Mouse (Mus musculus): ENCODE measurements at regions not wholly inside any gene's neighbourhood (a gene's known extent, or its start where the extent isn't known, plus 50 kb on each side); places are given as distances from the start of the nearest gene placed in this dataset.
"Not testable (repeated sequence)": the region's sequence is repeated elsewhere in the genome, so short reads cannot be mapped to it uniquely, and the experiment has no call there.

GRCm38 (mm10) chr2:123655551-123655950 is 434.2 kb upstream of the Sema6d start:
- Histone ChIP-seq H3K4me3 (ENCODE audit: low read length) (no peak overlapping the region), H3K4me1 (ENCODE audit: control insufficient read depth, insufficient read depth, low read length) (no peaks in the 10 kb centered on the region), H3K4me2 (ENCODE audit: low read depth, low read length) (no peak overlapping the region), H3K9ac (ENCODE audit: low read depth, low read length) (no peak overlapping the region), H3K9me3 (ENCODE audit: control insufficient read depth, low read length) (no peaks in the 10 kb centered on the region), H3K36me3 (ENCODE audit: control insufficient read depth, insufficient read depth, low read length) (no peaks in the 10 kb centered on the region), H3K27ac (ENCODE audit: low read length) (no peak overlapping the region), H3K27me3 (replicated peaks; ENCODE audit: control insufficient read depth, insufficient read depth, low read length) (no peaks in the 10 kb centered on the region)
- ATAC-seq, result no peak
- WGBS, result 90% methylated on average over 1 of the region's 1 CpGs

- Histone ChIP-seq H3K27me3 (replicated peaks; ENCODE audit: control insufficient read depth, insufficient read depth, low read length) (no peaks in the 10 kb centered on the region), H3K4me2 (ENCODE audit: low read depth, low read length) (no peak overlapping the region), H3K27ac (ENCODE audit: low read length) (no peak overlapping the region), H3K4me1 (ENCODE audit: control insufficient read depth, insufficient read depth, low read length) (no peaks in the 10 kb centered on the region), H3K4me3 (ENCODE audit: low read length) (no peak overlapping the region), H3K9me3 (ENCODE audit: control insufficient read depth, low read length) (no peaks in the 10 kb centered on the region), H3K9ac (ENCODE audit: low read depth, low read length) (no peak overlapping the region), H3K36me3 (ENCODE audit: control insufficient read depth, insufficient read depth, low read length) (no peaks in the 10 kb centered on the region)
- ATAC-seq, result no peak
- 66% methylated on average over 4 of the region's 4 CpGs for WGBS
Measured at GRCm38 (mm10) chr2:123688290-123689030, 401.3 kb upstream of the Sema6d start.

GRCm38 (mm10) chr2:123689801-123690200 is 400.0 kb upstream of the Sema6d start:
- Histone ChIP-seq H3K9ac (ENCODE audit: low read depth, low read length) (no peak overlapping the region), H3K4me3 (ENCODE audit: low read length) (no peak overlapping the region), H3K4me2 (ENCODE audit: low read depth, low read length) (no peak overlapping the region), H3K27me3 (replicated peaks; ENCODE audit: control insufficient read depth, insufficient read depth, low read length) (no peaks in the 10 kb centered on the region), H3K4me1 (ENCODE audit: control insufficient read depth, insufficient read depth, low read length) (no peaks in the 10 kb centered on the region), H3K36me3 (ENCODE audit: control insufficient read depth, insufficient read depth, low read length) (no peaks in the 10 kb centered on the region), H3K9me3 (ENCODE audit: control insufficient read depth, low read length) (no peaks in the 10 kb centered on the region), H3K27ac (ENCODE audit: low read length) (no peak overlapping the region)
- ATAC-seq, result no peak
- WGBS, result 58% methylated on average over 1 of the region's 1 CpGs

GRCm38 (mm10) chr2:123739688-123740087 is 350.1 kb upstream of the Sema6d start:
- Histone ChIP-seq H3K4me3 (ENCODE audit: low read length) (no peak overlapping the region), H3K4me1 (ENCODE audit: control insufficient read depth, insufficient read depth, low read length) (no peaks in the 10 kb centered on the region), H3K27ac (ENCODE audit: low read length) (no peak overlapping the region), H3K9ac (ENCODE audit: low read depth, low read length) (no peak overlapping the region), H3K9me3 (ENCODE audit: control insufficient read depth, low read length) (no peaks in the 10 kb centered on the region), H3K4me2 (ENCODE audit: low read depth, low read length) (no peak overlapping the region), H3K36me3 (ENCODE audit: control insufficient read depth, insufficient read depth, low read length) (no peaks in the 10 kb centered on the region), H3K27me3 (replicated peaks; ENCODE audit: control insufficient read depth, insufficient read depth, low read length) (no peaks in the 10 kb centered on the region)
- WGBS, result 73% methylated on average over 4 of the region's 4 CpGs
- ATAC-seq, result no peak

GRCm38 (mm10) chr2:123740541-123740940 is 349.2 kb upstream of the Sema6d start:
- Histone ChIP-seq H3K36me3 (ENCODE audit: control insufficient read depth, insufficient read depth, low read length) (no peaks in the 10 kb centered on the region), H3K4me1 (ENCODE audit: control insufficient read depth, insufficient read depth, low read length) (no peaks in the 10 kb centered on the region), H3K9me3 (ENCODE audit: control insufficient read depth, low read length) (no peaks in the 10 kb centered on the region), H3K27ac (ENCODE audit: low read length) (no peak overlapping the region), H3K27me3 (replicated peaks; ENCODE audit: control insufficient read depth, insufficient read depth, low read length) (no peaks in the 10 kb centered on the region), H3K9ac (ENCODE audit: low read depth, low read length) (no peak overlapping the region), H3K4me2 (ENCODE audit: low read depth, low read length) (no peak overlapping the region), H3K4me3 (ENCODE audit: low read length) (no peak overlapping the region)
- no peak for ATAC-seq
- 75% methylated on average over 6 of the region's 6 CpGs for WGBS

- WGBS, result 66% methylated on average over 7 of the region's 7 CpGs
- no peaks in the 10 kb centered on the region for H3K9me3 ChIP-seq (ENCODE audit: control insufficient read depth, low read length)
- H3K9ac ChIP-seq (ENCODE audit: low read depth, low read length), result no peak overlapping the region
- no peaks in the 10 kb centered on the region for H3K36me3 ChIP-seq (ENCODE audit: control insufficient read depth, insufficient read depth, low read length)
- H3K4me1 ChIP-seq (ENCODE audit: control insufficient read depth, insufficient read depth, low read length), result no peaks in the 10 kb centered on the region
- no peak overlapping the region for H3K4me2 ChIP-seq (ENCODE audit: low read depth, low read length)
- ATAC-seq, result no peak
- H3K27me3 ChIP-seq (replicated peaks; ENCODE audit: control insufficient read depth, insufficient read depth, low read length), result no peaks in the 10 kb centered on the region
- H3K27ac ChIP-seq (ENCODE audit: low read length), result no peak overlapping the region
- H3K4me3 ChIP-seq (ENCODE audit: low read length), result peak overlapping the region; percentile 16
Measured at GRCm38 (mm10) chr2:123754220-123754619, 335.5 kb upstream of the Sema6d start.

GRCm38 (mm10) chr2:123754656-123755499 is 334.9 kb upstream of the Sema6d start:
- not testable (repeated sequence) for H3K9ac ChIP-seq (ENCODE audit: low read depth, low read length); H3K9me3 ChIP-seq (ENCODE audit: control insufficient read depth, low read length); H3K36me3 ChIP-seq (ENCODE audit: control insufficient read depth, insufficient read depth, low read length); H3K4me2 ChIP-seq (ENCODE audit: low read depth, low read length); H3K27me3 ChIP-seq (replicated peaks; ENCODE audit: control insufficient read depth, insufficient read depth, low read length); H3K27ac ChIP-seq (ENCODE audit: low read length); ATAC-seq; H3K4me1 ChIP-seq (ENCODE audit: control insufficient read depth, insufficient read depth, low read length)
- 31% methylated on average over 16 of the region's 24 CpGs for WGBS
- peak overlapping the region; percentile 16; the same call in 1 of the 2 replicates for H3K4me3 ChIP-seq (ENCODE audit: low read length)

GRCm38 (mm10) chr2:123799226-123799786 is 290.5 kb upstream of the Sema6d start:
- no peak overlapping the region for H3K4me2 ChIP-seq (ENCODE audit: low read depth, low read length)
- no peak overlapping the region for H3K4me3 ChIP-seq (ENCODE audit: low read length)
- 86% methylated on average over 3 of the region's 3 CpGs for WGBS
- H3K36me3 ChIP-seq (ENCODE audit: control insufficient read depth, insufficient read depth, low read length), result no peaks in the 10 kb centered on the region
- H3K9ac ChIP-seq (ENCODE audit: low read depth, low read length), result no peak overlapping the region
- H3K9me3 ChIP-seq (ENCODE audit: control insufficient read depth, low read length), result no peaks in the 10 kb centered on the region
- ATAC-seq, result no peak
- no peak overlapping the region for H3K27ac ChIP-seq (ENCODE audit: low read length)
- no peaks in the 10 kb centered on the region for H3K27me3 ChIP-seq (replicated peaks; ENCODE audit: control insufficient read depth, insufficient read depth, low read length)
- H3K4me1 ChIP-seq (ENCODE audit: control insufficient read depth, insufficient read depth, low read length), result no peaks in the 10 kb centered on the region

- H3K36me3 ChIP-seq (ENCODE audit: control insufficient read depth, insufficient read depth, low read length), result no peaks in the 10 kb centered on the region
- H3K9ac ChIP-seq (ENCODE audit: low read depth, low read length), result no peak overlapping the region
- no peaks in the 10 kb centered on the region for H3K27me3 ChIP-seq (replicated peaks; ENCODE audit: control insufficient read depth, insufficient read depth, low read length)
- no peaks in the 10 kb centered on the region for H3K4me1 ChIP-seq (ENCODE audit: control insufficient read depth, insufficient read depth, low read length)
- WGBS, result 81% methylated on average over 2 of the region's 2 CpGs
- H3K4me3 ChIP-seq (ENCODE audit: low read length), result no peak overlapping the region
- H3K9me3 ChIP-seq (ENCODE audit: control insufficient read depth, low read length), result no peaks in the 10 kb centered on the region
- H3K4me2 ChIP-seq (ENCODE audit: low read depth, low read length), result no peak overlapping the region
- H3K27ac ChIP-seq (ENCODE audit: low read length), result no peak overlapping the region
- no peak for ATAC-seq
Measured at GRCm38 (mm10) chr2:123805646-123806045, 284.1 kb upstream of the Sema6d start.
